Mouse (Mus musculus): Measurements from ENCODE around the gene Hbq1a.

The Hbq1a gene

GRCm38 (mm10) chr11:32331075-32331474, 31.2 kb downstream of the Hbq1a start:
- DNase-seq = no peak

GRCm38 (mm10) chr11:32331861-32332260, 32.0 kb downstream of the Hbq1a start:
- no peak for DNase-seq

- DNase-seq = no peak
Measured at GRCm38 (mm10) chr11:32333235-32333634, 33.4 kb downstream of the Hbq1a start.

GRCm38 (mm10) chr11:32336435-32336907, 36.6 kb downstream of the Hbq1a start:
- no peak for DNase-seq

DNA sequence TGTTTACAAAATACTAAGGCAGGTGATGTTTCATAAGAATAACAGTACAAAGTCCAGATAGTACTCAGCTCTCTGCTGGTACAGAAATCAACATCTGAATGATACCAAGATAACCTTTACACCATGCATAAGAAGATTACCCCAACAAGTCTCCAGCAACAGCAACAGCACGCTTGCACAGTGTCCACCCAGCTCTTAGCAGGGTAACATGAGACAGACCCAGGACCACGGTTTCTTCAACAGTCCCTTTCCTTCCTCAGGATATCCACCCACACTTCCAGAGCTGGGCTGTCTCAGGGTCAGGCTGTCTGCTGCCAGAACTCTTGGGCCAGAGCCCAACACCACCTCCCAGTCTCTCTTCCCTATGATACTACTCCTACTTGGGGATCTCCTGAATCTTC, 39.3 kb downstream of the Hbq1a start:
- no peak for DNase-seq

- no peak for DNase-seq
Measured at GRCm38 (mm10) chr11:32340476-32341473, 40.9 kb downstream of the Hbq1a start.

GRCm38 (mm10) chr11:32342770-32343191, 42.9 kb downstream of the Hbq1a start:
- DNase-seq = peak; percentile 30

- no peak for DNase-seq
Measured at GRCm38 (mm10) chr11:32343350-32343749, 43.5 kb downstream of the Hbq1a start.

DNA sequence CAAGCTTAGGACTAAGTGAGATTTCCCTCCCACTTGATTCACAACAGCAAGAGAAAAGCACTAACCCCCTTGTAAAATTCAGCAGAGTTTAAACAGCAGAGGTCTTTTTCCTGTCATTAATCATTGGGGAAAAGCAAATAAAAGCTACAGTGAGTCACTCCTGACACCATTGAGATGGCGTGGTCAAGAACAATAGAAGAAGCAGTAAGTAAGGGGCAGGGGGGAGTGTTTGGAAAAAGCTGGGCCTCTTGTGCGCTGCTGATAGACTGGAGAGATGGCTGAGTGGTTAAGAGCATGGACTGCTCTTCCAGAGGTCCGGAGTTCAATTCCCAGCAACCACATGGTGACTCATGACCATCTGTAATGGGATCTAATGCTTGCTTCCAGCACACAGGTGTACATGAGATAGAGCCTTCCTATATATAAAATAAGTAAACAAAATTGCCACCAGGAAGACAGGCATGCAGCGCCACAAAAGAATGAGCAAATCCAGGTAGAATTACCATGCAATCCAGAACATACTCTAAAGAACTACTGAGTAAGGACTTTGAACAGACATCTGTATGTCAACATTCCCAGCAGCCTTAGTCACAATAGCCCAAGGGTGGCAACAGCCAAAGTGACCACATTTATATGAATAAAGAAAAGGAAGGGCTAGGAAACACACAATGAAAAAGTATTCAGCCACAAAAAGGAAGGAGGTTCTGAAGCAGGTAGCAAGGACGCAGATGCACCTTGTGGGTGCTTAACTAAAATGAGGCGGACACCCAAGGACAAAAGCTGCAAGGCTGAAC, 45.8 kb downstream of the Hbq1a start:
- no peak for DNase-seq

- DNase-seq = no peak
Measured at GRCm38 (mm10) chr11:32347264-32347606, 47.4 kb downstream of the Hbq1a start.

- DNase-seq = peak; percentile 22
Measured at GRCm38 (mm10) chr11:32347607-32348432, 48.0 kb downstream of the Hbq1a start, which contains the start of gene Sh3pxd2b. Sh3pxd2b (plus strand) TSS chr11:32347820.

DNA sequence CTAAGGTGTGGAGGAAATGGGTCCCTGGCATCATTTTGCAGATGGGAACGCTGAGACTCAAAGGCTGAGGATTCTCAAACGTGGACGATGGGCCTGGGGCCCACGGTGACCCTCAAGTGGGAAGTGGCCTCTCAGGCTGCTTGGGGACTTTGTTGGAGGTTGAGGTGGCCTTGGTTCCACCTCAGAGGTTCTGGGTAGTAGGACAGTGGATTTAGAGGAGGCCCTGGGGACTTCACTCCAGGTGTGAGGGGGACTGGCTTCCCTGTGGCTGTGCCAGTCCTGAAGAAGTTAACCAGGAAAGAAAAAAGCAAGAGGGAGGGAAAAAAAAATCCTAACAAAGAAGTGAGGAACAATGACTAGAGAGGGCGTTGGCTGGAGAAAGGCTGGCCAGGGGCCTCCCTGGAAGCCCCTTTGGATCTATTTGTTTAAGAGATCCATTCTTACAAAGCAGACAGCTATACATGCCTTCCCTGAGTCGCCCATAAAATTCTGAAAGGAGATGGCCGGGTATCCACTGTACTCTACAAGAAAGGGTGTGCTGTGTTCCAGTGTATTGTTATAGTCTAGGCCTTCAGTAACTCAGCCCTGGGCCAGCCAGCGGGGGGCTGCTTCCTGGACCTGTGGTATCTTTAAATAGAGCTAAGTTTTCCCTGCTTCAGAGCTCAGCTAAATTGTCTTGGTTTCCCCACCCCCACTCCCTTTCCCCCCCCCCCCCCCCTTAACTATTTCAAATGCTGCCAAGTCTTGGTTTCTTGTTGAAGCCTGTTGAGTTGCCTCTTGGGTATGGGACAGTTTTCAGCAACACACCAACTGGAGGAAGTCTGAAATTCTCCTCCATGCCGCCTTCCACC, 48.8 kb downstream of the Hbq1a start:
- DNase-seq = no peak

GRCm38 (mm10) chr11:32349284-32349953, 49.5 kb downstream of the Hbq1a start:
- DNase-seq = no peak
